Mouse (Mus musculus): ENCODE measurements around the gene 9130230L23Rik. TPM values are rescaled to one million over a fixed set of nuclear protein-coding genes. Genes with fewer than 3 reads are reported as not detected.

The 9130230L23Rik gene
- polyA plus RNA-seq, 1 experiment from 2014 or later = 1.7 TPM

- TF ChIP-seq EP300 (IDR thresholded peaks at IDR 0.05) = no peak
- no peak for TF ChIP-seq CTCF (IDR thresholded peaks at IDR 0.05)
- no peak overlapping the region for H3K4me3 ChIP-seq (ENCODE audit: low read depth, low read length)
- WGBS = 74% methylated on average over 5 of the region's 5 CpGs
- H3K4me2 ChIP-seq (replicated peaks; ENCODE audit: low read depth, low read length) = no peak overlapping the region
- DNase-seq (ENCODE audit: low spot score) (no peak), ATAC-seq (no peak)
- peaks cover 9% of the 10 kb centered on the region for H3K4me1 ChIP-seq (ENCODE audit: insufficient read depth, low read depth, low read length)
- 0 out of 2 replicates have a peak, but pooled peaks cover 3% of the 10 kb centered on the region for H3K36me3 ChIP-seq (ENCODE audit: insufficient read depth, low read length)
- H3K9me3 ChIP-seq (ENCODE audit: low read length) = no peaks in the 10 kb centered on the region
- H3K9ac ChIP-seq (replicated peaks; ENCODE audit: low read depth) = no peak overlapping the region
- H3K27ac ChIP-seq (ENCODE audit: low read length) = no peak overlapping the region
- no peaks in the 10 kb centered on the region for H3K27me3 ChIP-seq (replicated peaks; ENCODE audit: insufficient read depth, low read length)
Observed at GRCm38 (mm10) chr5:66031699-66032098, 27.6 kb upstream of the 9130230L23Rik start.

- H3K4me2 ChIP-seq (replicated peaks; ENCODE audit: low read depth, low read length) = no peak overlapping the region
- H3K27ac ChIP-seq (ENCODE audit: low read length) = no peak overlapping the region
- no peak overlapping the region for H3K9ac ChIP-seq (replicated peaks; ENCODE audit: low read depth)
- WGBS = 73% methylated on average over 5 of the region's 5 CpGs
- TF ChIP-seq EP300 (IDR thresholded peaks at IDR 0.05) (no peak), CTCF (IDR thresholded peaks at IDR 0.05) (no peak)
- no peak for DNase-seq (ENCODE audit: low spot score)
- H3K27me3 ChIP-seq (replicated peaks; ENCODE audit: insufficient read depth, low read length) = no peaks in the 10 kb centered on the region
- H3K9me3 ChIP-seq (ENCODE audit: low read length) = no peaks in the 10 kb centered on the region
- no peak for ATAC-seq
- no peaks in the 10 kb centered on the region for H3K4me1 ChIP-seq (ENCODE audit: insufficient read depth, low read depth, low read length)
- 0 out of 2 replicates have a peak, but pooled peaks cover 4% of the 10 kb centered on the region for H3K36me3 ChIP-seq (ENCODE audit: insufficient read depth, low read length)
- no peak overlapping the region for H3K4me3 ChIP-seq (ENCODE audit: low read depth, low read length)
Observed at GRCm38 (mm10) chr5:66028232-66028631, 24.1 kb upstream of the 9130230L23Rik start.

GRCm38 (mm10) chr5:66027206-66027605 lies 23.1 kb upstream of the 9130230L23Rik start:
- no peaks in the 10 kb centered on the region for H3K27me3 ChIP-seq (replicated peaks; ENCODE audit: insufficient read depth, low read length)
- H3K4me1 ChIP-seq (ENCODE audit: insufficient read depth, low read depth, low read length) = no peaks in the 10 kb centered on the region
- H3K36me3 ChIP-seq (ENCODE audit: insufficient read depth, low read length) = 0 out of 2 replicates have a peak, but pooled peaks cover 4% of the 10 kb centered on the region
- no peak for TF ChIP-seq EP300 (IDR thresholded peaks at IDR 0.05)
- no peak for TF ChIP-seq CTCF (IDR thresholded peaks at IDR 0.05)
- WGBS = 95% methylated on average over 8 of the region's 8 CpGs
- ATAC-seq = no peak
- H3K4me3 ChIP-seq (ENCODE audit: low read depth, low read length) = no peak overlapping the region
- no peak overlapping the region for H3K4me2 ChIP-seq (replicated peaks; ENCODE audit: low read depth, low read length)
- no peak overlapping the region for H3K9ac ChIP-seq (replicated peaks; ENCODE audit: low read depth)
- no peak overlapping the region for H3K27ac ChIP-seq (ENCODE audit: low read length)
- no peak for DNase-seq (ENCODE audit: low spot score)
- H3K9me3 ChIP-seq (ENCODE audit: low read length) = no peaks in the 10 kb centered on the region

DNA sequence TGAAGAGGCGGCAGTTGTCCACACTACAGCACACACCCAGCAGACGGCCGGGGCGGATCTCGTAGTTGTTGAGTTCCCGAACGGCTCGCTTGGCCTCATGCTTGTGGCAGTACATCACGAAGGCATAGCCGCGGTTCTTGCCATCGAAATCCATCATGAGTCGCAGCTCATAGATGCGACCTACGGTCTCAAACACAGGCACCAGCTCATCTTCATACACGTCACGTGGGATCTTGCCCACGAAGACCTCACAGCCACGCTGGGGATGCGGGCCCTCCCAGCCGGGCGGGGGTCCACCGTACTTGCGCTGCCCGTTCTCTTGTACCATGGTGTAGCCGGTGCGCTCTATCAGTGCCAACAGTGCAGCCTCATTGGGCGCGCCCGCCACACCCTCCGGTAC lies 22.7 kb upstream of the 9130230L23Rik start:
- DNase-seq (ENCODE audit: low spot score) (no peak), ATAC-seq (no peak)
- TF ChIP-seq EP300 (IDR thresholded peaks at IDR 0.05) (no peak), CTCF (IDR thresholded peaks at IDR 0.05) (no peak)
- no peaks in the 10 kb centered on the region for H3K27me3 ChIP-seq (replicated peaks; ENCODE audit: insufficient read depth, low read length)
- no peaks in the 10 kb centered on the region for H3K9me3 ChIP-seq (ENCODE audit: low read length)
- WGBS = 98% methylated on average over 31 of the region's 31 CpGs
- H3K36me3 ChIP-seq (ENCODE audit: insufficient read depth, low read length) = 0 out of 2 replicates have a peak, but pooled peaks cover 4% of the 10 kb centered on the region
- H3K9ac ChIP-seq (replicated peaks; ENCODE audit: low read depth) = no peak overlapping the region
- H3K4me3 ChIP-seq (ENCODE audit: low read depth, low read length) = no peak overlapping the region
- H3K4me1 ChIP-seq (ENCODE audit: insufficient read depth, low read depth, low read length) = no peaks in the 10 kb centered on the region
- no peak overlapping the region for H3K4me2 ChIP-seq (replicated peaks; ENCODE audit: low read depth, low read length)
- H3K27ac ChIP-seq (ENCODE audit: low read length) = no peak overlapping the region

GRCm38 (mm10) chr5:66015449-66015961 lies 11.4 kb upstream of the 9130230L23Rik start:
- Histone ChIP-seq H3K4me3 (ENCODE audit: low read depth, low read length) (no peak overlapping the region), H3K27me3 (replicated peaks; ENCODE audit: insufficient read depth, low read length) (no peaks in the 10 kb centered on the region), H3K36me3 (ENCODE audit: insufficient read depth, low read length) (no peaks in the 10 kb centered on the region; the same call in 1 of the 2 replicates), H3K4me2 (replicated peaks; ENCODE audit: low read depth, low read length) (no peak overlapping the region), H3K9me3 (ENCODE audit: low read length) (no peaks in the 10 kb centered on the region), H3K27ac (ENCODE audit: low read length) (no peak overlapping the region), H3K4me1 (ENCODE audit: insufficient read depth, low read depth, low read length) (no peaks in the 10 kb centered on the region), H3K9ac (replicated peaks; ENCODE audit: low read depth) (no peak overlapping the region)
- WGBS = 85% methylated on average over 2 of the region's 2 CpGs
- TF ChIP-seq EP300 (IDR thresholded peaks at IDR 0.05) = no peak
- TF ChIP-seq CTCF (IDR thresholded peaks at IDR 0.05) = no peak
- DNase-seq (ENCODE audit: low spot score) (no peak), ATAC-seq (no peak)

GRCm38 (mm10) chr5:66014437-66014836 lies 10.4 kb upstream of the 9130230L23Rik start:
- 81% methylated on average over 2 of the region's 2 CpGs for whole genome bisulfite sequencing
- no peaks in the 10 kb centered on the region for H3K9me3 ChIP-seq (ENCODE audit: low read length)
- H3K9ac ChIP-seq (replicated peaks; ENCODE audit: low read depth) = no peak overlapping the region
- H3K4me2 ChIP-seq (replicated peaks; ENCODE audit: low read depth, low read length) = no peak overlapping the region
- H3K4me3 ChIP-seq (ENCODE audit: low read depth, low read length) = no peak overlapping the region
- H3K36me3 ChIP-seq (ENCODE audit: insufficient read depth, low read length) = no peaks in the 10 kb centered on the region
- no peak for TF ChIP-seq CTCF (IDR thresholded peaks at IDR 0.05)
- TF ChIP-seq EP300 (IDR thresholded peaks at IDR 0.05) = no peak
- no peaks in the 10 kb centered on the region for H3K27me3 ChIP-seq (replicated peaks; ENCODE audit: insufficient read depth, low read length)
- no peak overlapping the region for H3K27ac ChIP-seq (ENCODE audit: low read length)
- no peaks in the 10 kb centered on the region for H3K4me1 ChIP-seq (ENCODE audit: insufficient read depth, low read depth, low read length)
- DNase-seq (ENCODE audit: low spot score) = no peak
- no peak for ATAC-seq

DNA sequence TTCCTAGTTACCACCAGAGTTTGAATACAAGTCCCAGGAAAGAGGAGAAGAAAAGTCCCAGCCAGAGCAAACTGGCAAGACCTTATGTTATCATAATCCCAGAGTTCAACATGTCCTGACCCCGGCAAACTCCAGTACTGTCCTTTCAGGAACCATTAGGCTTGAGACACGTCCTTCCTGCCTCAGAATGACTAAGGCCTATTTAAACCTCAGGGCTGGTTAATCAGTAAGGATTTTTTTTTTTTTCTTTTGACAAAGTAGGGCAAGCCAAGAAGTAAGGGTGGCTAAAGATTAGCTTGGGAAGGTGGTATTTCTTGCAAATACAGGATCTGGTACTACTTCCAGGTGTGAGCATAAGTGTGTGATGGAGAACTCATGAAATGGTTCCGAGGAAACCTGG lies 9.9 kb upstream of the 9130230L23Rik start:
- ATAC-seq (no peak; the same call in 1 of the 2 replicates), DNase-seq (ENCODE audit: low spot score) (no peak)
- no peaks in the 10 kb centered on the region for H3K9me3 ChIP-seq (ENCODE audit: low read length)
- 47% methylated on average over 3 of the region's 3 CpGs for WGBS
- H3K27me3 ChIP-seq (replicated peaks; ENCODE audit: insufficient read depth, low read length) = no peaks in the 10 kb centered on the region
- no peak overlapping the region for H3K4me2 ChIP-seq (replicated peaks; ENCODE audit: low read depth, low read length)
- TF ChIP-seq CTCF (IDR thresholded peaks at IDR 0.05) (no peak), EP300 (IDR thresholded peaks at IDR 0.05) (no peak)
- H3K4me1 ChIP-seq (ENCODE audit: insufficient read depth, low read depth, low read length) = no peaks in the 10 kb centered on the region
- H3K36me3 ChIP-seq (ENCODE audit: insufficient read depth, low read length) = no peaks in the 10 kb centered on the region
- H3K27ac ChIP-seq (ENCODE audit: low read length) = no peak overlapping the region
- H3K9ac ChIP-seq (replicated peaks; ENCODE audit: low read depth) = no peak overlapping the region
- no peak overlapping the region for H3K4me3 ChIP-seq (ENCODE audit: low read depth, low read length)
